Mouse (Mus musculus): ENCODE measurements at regions not wholly inside any gene's neighbourhood (a gene's known extent, or its start where the extent isn't known, plus 50 kb on each side); places are given as distances from the start of the nearest gene placed in this dataset.
A peak's percentile ranks its signal among the peaks of the same experiment; 100 is the strongest.

- Histone ChIP-seq H3K4me3 (replicated peaks) (no peak overlapping the region), H3K27me3 (replicated peaks) (no peaks in the 10 kb centered on the region), H3K36me3 (no peaks in the 10 kb centered on the region), H3K4me1 (replicated peaks) (peaks cover 14% of the 10 kb centered on the region), H3K4me2 (replicated peaks) (no peak overlapping the region), H3K9ac (no peak overlapping the region), H3K27ac (no peak overlapping the region), H3K9me3 (no peaks in the 10 kb centered on the region)
- ATAC-seq, result no peak
- WGBS, result 46% methylated on average over 5 of the region's 5 CpGs
Measured at GRCm38 (mm10) chr2:73041475-73041874, 55.0 kb upstream of the Gm11084 start.

DNA sequence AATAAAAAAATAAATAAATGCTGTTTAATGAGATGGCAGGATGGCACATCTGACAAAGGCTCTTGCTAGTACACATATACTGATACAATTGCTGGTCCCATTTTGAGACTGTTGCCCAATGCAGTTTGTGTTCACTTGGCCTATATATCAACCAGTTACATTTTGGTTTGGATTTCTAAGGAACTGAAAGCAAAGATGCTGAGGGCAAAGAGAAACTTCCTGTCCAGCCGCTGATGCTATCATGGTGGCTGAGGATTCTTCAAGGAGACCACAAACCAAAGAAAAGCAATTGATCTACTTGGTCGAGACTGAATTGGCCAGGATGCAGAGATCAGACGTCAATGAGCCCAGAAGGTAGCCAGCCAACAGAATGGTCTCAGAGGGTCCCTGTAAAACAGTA is 53.5 kb upstream of the Gm11084 start:
- H3K9me3 ChIP-seq, result no peaks in the 10 kb centered on the region
- H3K27me3 ChIP-seq (replicated peaks), result no peaks in the 10 kb centered on the region
- H3K4me3 ChIP-seq (replicated peaks), result no peak overlapping the region
- no peaks in the 10 kb centered on the region for H3K36me3 ChIP-seq
- ATAC-seq, result no peak
- H3K4me2 ChIP-seq (replicated peaks), result no peak overlapping the region
- H3K4me1 ChIP-seq (replicated peaks), result peaks cover 11% of the 10 kb centered on the region
- 76% methylated on average over 3 of the region's 3 CpGs for WGBS
- H3K27ac ChIP-seq, result no peak overlapping the region
- no peak overlapping the region for H3K9ac ChIP-seq

DNA sequence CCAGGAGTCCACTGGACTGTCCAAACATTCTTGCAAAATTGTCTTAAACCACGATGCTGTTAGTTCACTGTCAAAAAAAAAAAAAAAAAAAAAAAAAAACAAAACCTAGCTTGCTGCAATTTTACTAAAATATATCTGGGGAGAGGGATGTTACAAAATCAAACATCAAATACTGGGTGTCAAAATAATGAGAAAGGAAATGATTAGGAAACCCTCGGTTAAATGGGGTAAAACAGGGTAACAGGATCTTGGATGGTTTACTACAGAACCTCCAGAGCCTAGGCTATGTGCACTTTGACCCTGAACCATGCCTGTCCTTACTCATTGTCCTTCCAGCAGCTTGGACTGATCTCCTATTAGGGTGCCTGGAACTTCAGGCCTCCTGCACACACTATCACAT is 52.8 kb upstream of the Gm11084 start:
- ATAC-seq, result no peak
- Histone ChIP-seq H3K4me2 (replicated peaks) (no peak overlapping the region), H3K36me3 (no peaks in the 10 kb centered on the region), H3K4me3 (replicated peaks) (no peak overlapping the region), H3K27me3 (replicated peaks) (no peaks in the 10 kb centered on the region), H3K4me1 (replicated peaks) (peaks cover 11% of the 10 kb centered on the region), H3K27ac (no peak overlapping the region), H3K9ac (no peak overlapping the region), H3K9me3 (no peaks in the 10 kb centered on the region)
- 58% methylated on average over 2 of the region's 2 CpGs for WGBS

- Histone ChIP-seq H3K9ac (no peak overlapping the region), H3K36me3 (no peaks in the 10 kb centered on the region), H3K4me2 (replicated peaks) (peak overlapping the region; percentile 52), H3K27ac (0 out of 2 replicates have a peak overlapping the region, but pooled peaks have one; percentile 18), H3K27me3 (replicated peaks) (no peaks in the 10 kb centered on the region), H3K4me3 (replicated peaks) (no peak overlapping the region), H3K9me3 (no peaks in the 10 kb centered on the region), H3K4me1 (replicated peaks) (peaks cover 11% of the 10 kb centered on the region)
- 17% methylated on average over 16 of the region's 16 CpGs for WGBS
- ATAC-seq, result peak; percentile 86
Measured at GRCm38 (mm10) chr2:73038290-73038732, 51.8 kb upstream of the Gm11084 start.

DNA sequence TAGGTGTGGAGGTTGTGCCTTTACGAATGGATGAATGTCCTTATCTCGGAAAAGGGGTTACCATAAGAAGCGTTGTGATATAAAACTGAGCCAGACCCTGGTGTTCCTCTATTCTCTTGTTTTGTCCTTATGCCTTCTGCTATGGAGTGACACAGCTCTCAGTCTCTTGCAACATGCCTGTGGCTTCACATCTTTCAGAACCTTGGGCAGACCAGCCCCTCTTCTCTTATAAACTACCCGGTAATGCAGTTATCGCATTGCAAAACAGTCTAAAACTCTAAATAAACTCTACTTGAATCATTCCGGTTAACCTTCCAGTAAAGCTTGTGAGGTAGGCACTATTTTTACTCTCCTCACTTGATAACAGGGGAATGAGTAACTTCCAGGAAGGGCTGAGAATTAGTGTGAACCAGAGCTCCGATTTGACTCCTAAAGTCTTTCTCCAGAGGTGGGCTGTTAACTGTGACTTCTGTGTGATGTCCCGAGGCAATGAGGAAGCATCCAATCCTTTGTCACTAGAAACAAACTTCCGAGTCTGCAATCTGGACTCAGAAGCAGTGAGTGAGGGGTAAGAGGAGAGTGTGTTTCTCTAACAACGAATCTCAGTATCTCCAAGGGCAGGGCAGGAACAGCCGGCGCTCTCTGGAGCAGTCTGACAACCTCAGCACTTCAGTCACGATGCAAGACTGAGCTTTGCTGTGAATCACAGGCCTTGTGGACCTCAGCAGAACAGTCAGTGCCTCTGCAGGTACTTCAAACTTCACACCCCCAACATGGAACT is 50.9 kb upstream of the Gm11084 start:
- no peaks in the 10 kb centered on the region for H3K36me3 ChIP-seq
- no peak overlapping the region for H3K9ac ChIP-seq
- no peaks in the 10 kb centered on the region for H3K9me3 ChIP-seq
- ATAC-seq, result peak; percentile 54; the same call in 1 of the 2 replicates
- peaks cover 11% of the 10 kb centered on the region for H3K4me1 ChIP-seq (replicated peaks)
- 46% methylated on average over 13 of the region's 13 CpGs for WGBS
- peak overlapping the region; percentile 18; the same call in 1 of the 2 replicates for H3K27ac ChIP-seq
- peak overlapping the region; percentile 52; the same call in 1 of the 2 replicates for H3K4me2 ChIP-seq (replicated peaks)
- no peak overlapping the region for H3K4me3 ChIP-seq (replicated peaks)
- H3K27me3 ChIP-seq (replicated peaks), result no peaks in the 10 kb centered on the region
